Mouse (Mus musculus) hindbrain, embryonic 14.5 days (tissue): ENCODE results near the gene Ktn1. TPM values are rescaled to one million over a fixed set of nuclear protein-coding genes. Genes with fewer than 3 reads are reported as not detected.

Source experiments
- ATAC-seq: fragments of 200-750 bp; cut with Nextera tagmentation; 2 replicates; pipeline ENCODE4 v1.8.0; 2017; ENCODE audit warnings: moderate number of reproducible peaks, mild to moderate bottlenecking, moderate TSS enrichment, moderate library complexity; ENCODE audit not compliant: low FRiP score
- DNase-seq: peaks from one replicate; pipeline ENCODE4 v3.0.0-alpha.2; 2015; ENCODE audit warnings: low spot score
- H3K27ac ChIP-seq: fragments of 300-500 bp; sonication (generic); 2 replicates; pipeline ENCODE4 v1.5.1; 2014; ENCODE audit warnings: mild to moderate bottlenecking, moderate library complexity
- H3K27me3 ChIP-seq: fragments of 300-500 bp; sonication (generic); 2 replicates; pipeline ENCODE4 v1.6.1; 2014; ENCODE audit warnings: mild to moderate bottlenecking, low read length, mixed read lengths; ENCODE audit not compliant: control insufficient read depth, insufficient read depth
- H3K36me3 ChIP-seq: fragments of 300-500 bp; sonication (generic); replicated peaks from 2 replicates; pipeline ENCODE4 v1.6.1; 2014; ENCODE audit not compliant: control insufficient read depth, insufficient read depth
- H3K4me1 ChIP-seq: fragments of 300-500 bp; sonication (generic); replicated peaks from 2 replicates; pipeline ENCODE4 v1.6.1; 2014; ENCODE audit warnings: antibody characterized with exemption, low read length, mixed read lengths; ENCODE audit not compliant: control insufficient read depth, insufficient read depth
- H3K4me2 ChIP-seq: fragments of 300-500 bp; sonication (generic); replicated peaks from 2 replicates; pipeline ENCODE4 v1.6.1; 2014; ENCODE audit warnings: mild to moderate bottlenecking, moderate library complexity
- H3K4me3 ChIP-seq: fragments of 300-500 bp; sonication (generic); replicated peaks from 2 replicates; pipeline ENCODE4 v1.5.1; 2014; ENCODE audit warnings: mild to moderate bottlenecking, low read length
- H3K9ac ChIP-seq: fragments of 300-500 bp; sonication (generic); 2 replicates; pipeline ENCODE4 v1.6.1; 2014
- H3K9me3 ChIP-seq: fragments of 300-500 bp; sonication (generic); 2 replicates; pipeline ENCODE4 v1.6.1; 2016; ENCODE audit warnings: low read length; ENCODE audit not compliant: control insufficient read depth
- WGBS: fragments of 180-500 bp; shearing (Covaris S2); extraction: QIAGEN DNeasy Blood & Tissue Kit; methylation state at CpG from one replicate; pipeline ENCODE4 v1.1.7; 2014; 5-methylcytosine and 5-hydroxymethylcytosine counted together
- polyA plus RNA-seq: library from polyadenylated mRNA; unstranded; fragments of >200 nt; fragmentation: Nextera tagmentation; extraction: Ambion mirVana; gene quantifications from 2 replicates; pipeline ENCODE4 v1.2.1, GENCODE M21; 2014

Gene Ktn1
- polyA plus RNA-seq, 1 experiment from 2014 or later: 84.9 TPM

GRCm38 (mm10) chr14:47741046-47741445 lies 92.8 kb downstream of the Ktn1 start:
- H3K27ac ChIP-seq: no peak overlapping the region
- H3K4me2 ChIP-seq: no peak overlapping the region
- H3K27me3 ChIP-seq: no peaks in the 10 kb centered on the region
- peaks cover 37% of the 10 kb centered on the region for H3K36me3 ChIP-seq
- WGBS: 97% methylated on average over 2 of the region's 2 CpGs
- DNase-seq (no peak), ATAC-seq (no peak)
- no peaks in the 10 kb centered on the region for H3K9me3 ChIP-seq
- no peak overlapping the region for H3K9ac ChIP-seq
- no peaks in the 10 kb centered on the region for H3K4me1 ChIP-seq
- H3K4me3 ChIP-seq: no peak overlapping the region

GRCm38 (mm10) chr14:47742674-47743073 lies 94.4 kb downstream of the Ktn1 start:
- peaks cover 23% of the 10 kb centered on the region for H3K36me3 ChIP-seq
- DNase-seq: no peak
- no peak overlapping the region for H3K9ac ChIP-seq
- H3K27ac ChIP-seq: no peak overlapping the region
- H3K4me2 ChIP-seq: no peak overlapping the region
- H3K4me1 ChIP-seq: no peaks in the 10 kb centered on the region
- no peaks in the 10 kb centered on the region for H3K9me3 ChIP-seq
- no peak overlapping the region for H3K4me3 ChIP-seq
- H3K27me3 ChIP-seq: no peaks in the 10 kb centered on the region
- 93% methylated on average over 7 of the region's 7 CpGs for WGBS
- ATAC-seq: no peak

GRCm38 (mm10) chr14:47745086-47745485 lies 96.8 kb downstream of the Ktn1 start:
- ATAC-seq (no peak), DNase-seq (no peak)
- Histone ChIP-seq H3K27me3 (no peaks in the 10 kb centered on the region), H3K4me1 (no peaks in the 10 kb centered on the region), H3K4me2 (no peak overlapping the region), H3K27ac (no peak overlapping the region), H3K4me3 (no peak overlapping the region), H3K36me3 (peaks cover 5% of the 10 kb centered on the region; the same call in 1 of the 2 replicates), H3K9me3 (no peaks in the 10 kb centered on the region), H3K9ac (no peak overlapping the region)
- 86% methylated on average over 4 of the region's 4 CpGs for WGBS

GRCm38 (mm10) chr14:47747536-47747935 lies 99.3 kb downstream of the Ktn1 start:
- WGBS: 86% methylated on average over 9 of the region's 9 CpGs
- H3K4me2 ChIP-seq: no peak overlapping the region
- H3K27me3 ChIP-seq: no peaks in the 10 kb centered on the region
- H3K9ac ChIP-seq: no peak overlapping the region
- no peak overlapping the region for H3K4me3 ChIP-seq
- ATAC-seq (no peak), DNase-seq (no peak)
- no peaks in the 10 kb centered on the region for H3K4me1 ChIP-seq
- no peaks in the 10 kb centered on the region for H3K9me3 ChIP-seq
- H3K36me3 ChIP-seq: no peaks in the 10 kb centered on the region
- H3K27ac ChIP-seq: no peak overlapping the region

GRCm38 (mm10) chr14:47748714-47749113 lies 100.5 kb downstream of the Ktn1 start:
- Histone ChIP-seq H3K9ac (no peak overlapping the region), H3K36me3 (no peaks in the 10 kb centered on the region), H3K4me3 (no peak overlapping the region), H3K9me3 (no peaks in the 10 kb centered on the region), H3K27ac (no peak overlapping the region), H3K27me3 (no peaks in the 10 kb centered on the region), H3K4me1 (no peaks in the 10 kb centered on the region), H3K4me2 (no peak overlapping the region)
- 81% methylated on average over 3 of the region's 3 CpGs for WGBS
- no peak for DNase-seq
- no peak for ATAC-seq

- no peaks in the 10 kb centered on the region for H3K27me3 ChIP-seq
Measured at GRCm38 (mm10) chr14:47751422-47752205, 103.4 kb downstream of the Ktn1 start.

GRCm38 (mm10) chr14:47753561-47753960 lies 105.3 kb downstream of the Ktn1 start:
- no peaks in the 10 kb centered on the region for H3K36me3 ChIP-seq
- H3K4me1 ChIP-seq: no peaks in the 10 kb centered on the region
- 73% methylated on average over 3 of the region's 3 CpGs for WGBS
- ATAC-seq (no peak), DNase-seq (no peak)
- no peak overlapping the region for H3K27ac ChIP-seq
- no peak overlapping the region for H3K4me3 ChIP-seq
- no peaks in the 10 kb centered on the region for H3K9me3 ChIP-seq
- no peak overlapping the region for H3K4me2 ChIP-seq
- H3K27me3 ChIP-seq: no peaks in the 10 kb centered on the region
- H3K9ac ChIP-seq: no peak overlapping the region

More at GRCm38 (mm10) chr14:47751422-47752205, 103.4 kb downstream of the Ktn1 start:
- Histone ChIP-seq H3K9ac (no peak overlapping the region), H3K27ac (no peak overlapping the region), H3K36me3 (no peaks in the 10 kb centered on the region), H3K4me3 (no peak overlapping the region), H3K9me3 (no peaks in the 10 kb centered on the region), H3K4me1 (no peaks in the 10 kb centered on the region), H3K4me2 (no peak overlapping the region)
- ATAC-seq: no peak
- DNase-seq: peak; percentile 87
- WGBS: 44% methylated on average over 8 of the region's 8 CpGs

- Histone ChIP-seq H3K9ac (no peak overlapping the region), H3K36me3 (no peaks in the 10 kb centered on the region), H3K4me3 (no peak overlapping the region), H3K27me3 (no peaks in the 10 kb centered on the region), H3K4me1 (no peaks in the 10 kb centered on the region), H3K9me3 (no peaks in the 10 kb centered on the region), H3K27ac (no peak overlapping the region), H3K4me2 (no peak overlapping the region)
- ATAC-seq: no peak
- WGBS: 87% methylated on average over 4 of the region's 4 CpGs
- no peak for DNase-seq
Measured at GRCm38 (mm10) chr14:47754253-47754897, 106.1 kb downstream of the Ktn1 start.

- Histone ChIP-seq H3K9ac (no peak overlapping the region), H3K4me1 (no peaks in the 10 kb centered on the region), H3K4me3 (no peak overlapping the region), H3K36me3 (no peaks in the 10 kb centered on the region), H3K9me3 (no peaks in the 10 kb centered on the region), H3K27me3 (no peaks in the 10 kb centered on the region), H3K4me2 (no peak overlapping the region), H3K27ac (no peak overlapping the region)
- ATAC-seq (no peak), DNase-seq (no peak)
- 84% methylated on average over 9 of the region's 9 CpGs for WGBS
Measured at GRCm38 (mm10) chr14:47756411-47757065, 108.3 kb downstream of the Ktn1 start.
